Mouse (Mus musculus) liver, embryonic 14.5 days (tissue): Measurements from ENCODE around the gene Golga4.

ENCODE experiments used
- CTCF ChIP-seq: IDR thresholded peaks from 2 replicates; pipeline ENCODE4 v1.5.1; 2016; ENCODE audit warnings: antibody characterized with exemption, low read depth, control low read depth
- EP300 ChIP-seq: IDR thresholded peaks from 2 replicates; pipeline ENCODE4 v1.6.1; 2016; ENCODE audit warnings: antibody characterized with exemption, low read depth

- no peak for TF ChIP-seq CTCF
- TF ChIP-seq EP300, result no peak
Measured at GRCm38 (mm10) chr9:118495933-118496332, 10.1 kb upstream of the Golga4 start.
